Mouse (Mus musculus): ENCODE measurements around the gene Urod. TPM values are rescaled to one million over a fixed set of nuclear protein-coding genes. Genes with fewer than 3 reads are reported as not detected.

The Urod gene
- polyA plus RNA-seq, 1 experiment from 2014 or later: 93.0 TPM

- Histone ChIP-seq H3K4me1 (no peaks in the 10 kb centered on the region), H3K9ac (no peak overlapping the region), H3K36me3 (no peaks in the 10 kb centered on the region), H3K27ac (no peak overlapping the region), H3K27me3 (replicated peaks) (no peaks in the 10 kb centered on the region), H3K4me3 (no peak overlapping the region), H3K4me2 (replicated peaks) (no peak overlapping the region), H3K9me3 (no peaks in the 10 kb centered on the region)
- ATAC-seq (ENCODE audit: low FRiP score, low read depth): no peak
- 86% methylated on average over 5 of the region's 5 CpGs for WGBS
These were observed 16.0 kb upstream of the Urod start for GRCm38 (mm10) chr4:117010231-117010630.

GRCm38 (mm10) chr4:117007058-117007457 lies 12.8 kb upstream of the Urod start:
- 77% methylated on average over 3 of the region's 3 CpGs for WGBS

GRCm38 (mm10) chr4:117005611-117006400 lies 11.6 kb upstream of the Urod start:
- WGBS: 81% methylated on average over 7 of the region's 7 CpGs
- ATAC-seq (ENCODE audit: low FRiP score, low read depth): no peak
- Histone ChIP-seq H3K9me3 (no peaks in the 10 kb centered on the region), H3K36me3 (peaks cover 34% of the 10 kb centered on the region), H3K4me3 (no peak overlapping the region), H3K9ac (no peak overlapping the region), H3K27me3 (replicated peaks) (no peaks in the 10 kb centered on the region), H3K27ac (no peak overlapping the region), H3K4me1 (no peaks in the 10 kb centered on the region), H3K4me2 (replicated peaks) (no peak overlapping the region)

More at GRCm38 (mm10) chr4:117007058-117007457, 12.8 kb upstream of the Urod start:
- Histone ChIP-seq H3K4me2 (replicated peaks) (no peak overlapping the region), H3K9ac (no peak overlapping the region), H3K4me3 (no peak overlapping the region), H3K36me3 (peaks cover 24% of the 10 kb centered on the region), H3K27ac (no peak overlapping the region), H3K4me1 (no peaks in the 10 kb centered on the region), H3K9me3 (no peaks in the 10 kb centered on the region), H3K27me3 (replicated peaks) (no peaks in the 10 kb centered on the region)
- no peak for ATAC-seq (ENCODE audit: low FRiP score, low read depth)

- no peak overlapping the region for H3K4me2 ChIP-seq (replicated peaks)
- peaks cover 46% of the 10 kb centered on the region for H3K36me3 ChIP-seq
- WGBS: 82% methylated on average over 4 of the region's 4 CpGs
- H3K9ac ChIP-seq: no peak overlapping the region
- H3K27ac ChIP-seq: no peak overlapping the region
- no peaks in the 10 kb centered on the region for H3K4me1 ChIP-seq
- no peak overlapping the region for H3K4me3 ChIP-seq
- H3K27me3 ChIP-seq (replicated peaks): no peaks in the 10 kb centered on the region
- no peak for ATAC-seq (ENCODE audit: low FRiP score, low read depth)
- no peaks in the 10 kb centered on the region for H3K9me3 ChIP-seq
These were observed 10.4 kb upstream of the Urod start for GRCm38 (mm10) chr4:117004649-117005048.

GRCm38 (mm10) chr4:117002543-117003521 lies 8.6 kb upstream of the Urod start:
- Histone ChIP-seq H3K27ac (no peak overlapping the region), H3K27me3 (replicated peaks) (no peaks in the 10 kb centered on the region), H3K9ac (no peak overlapping the region), H3K9me3 (no peaks in the 10 kb centered on the region), H3K36me3 (peaks cover 56% of the 10 kb centered on the region), H3K4me2 (replicated peaks) (no peak overlapping the region), H3K4me3 (no peak overlapping the region), H3K4me1 (no peaks in the 10 kb centered on the region)
- WGBS: 54% methylated on average over 38 of the region's 38 CpGs
- ATAC-seq (ENCODE audit: low FRiP score, low read depth): 0 out of 2 replicates have a peak, but pooled peaks have one; percentile 33

- Histone ChIP-seq H3K27ac (no peak overlapping the region), H3K4me1 (no peaks in the 10 kb centered on the region), H3K9ac (no peak overlapping the region), H3K4me2 (replicated peaks) (no peak overlapping the region), H3K9me3 (no peaks in the 10 kb centered on the region), H3K36me3 (peaks cover 56% of the 10 kb centered on the region), H3K4me3 (no peak overlapping the region), H3K27me3 (replicated peaks) (no peaks in the 10 kb centered on the region)
- 91% methylated on average over 16 of the region's 16 CpGs for WGBS
- no peak for ATAC-seq (ENCODE audit: low FRiP score, low read depth)
These were observed 7.7 kb upstream of the Urod start for GRCm38 (mm10) chr4:117001957-117002356.

- 96% methylated on average over 17 of the region's 17 CpGs for WGBS
- Histone ChIP-seq H3K4me3 (no peak overlapping the region), H3K27ac (no peak overlapping the region), H3K9ac (no peak overlapping the region), H3K4me1 (peaks cover 11% of the 10 kb centered on the region), H3K9me3 (no peaks in the 10 kb centered on the region), H3K4me2 (replicated peaks) (no peak overlapping the region), H3K27me3 (replicated peaks) (no peaks in the 10 kb centered on the region), H3K36me3 (peaks cover 55% of the 10 kb centered on the region)
- ATAC-seq (ENCODE audit: low FRiP score, low read depth): no peak
These were observed 5.4 kb upstream of the Urod start for GRCm38 (mm10) chr4:116999513-117000154.

GRCm38 (mm10) chr4:116995798-116996135 lies 1.6 kb upstream of the Urod start:
- H3K4me2 ChIP-seq (replicated peaks): peak overlapping the region; percentile 98
- no peak overlapping the region for H3K27ac ChIP-seq
- WGBS: 1% methylated on average over 16 of the region's 16 CpGs
- peaks cover 22% of the 10 kb centered on the region for H3K36me3 ChIP-seq
- H3K4me3 ChIP-seq: peak overlapping the region; percentile 83
- peaks cover 18% of the 10 kb centered on the region for H3K4me1 ChIP-seq
- H3K9ac ChIP-seq: peak overlapping the region; percentile 87
- no peaks in the 10 kb centered on the region for H3K9me3 ChIP-seq
- ATAC-seq (ENCODE audit: low FRiP score, low read depth): peak; percentile 38
- no peaks in the 10 kb centered on the region for H3K27me3 ChIP-seq (replicated peaks)

- H3K4me2 ChIP-seq (replicated peaks): peak within 1 kb of the TSS; percentile 98
- ATAC-seq (ENCODE audit: low FRiP score, low read depth): peak; percentile 60
- WGBS: under 1% methylated on average over 58 of the region's 58 CpGs
- H3K9ac ChIP-seq: peak within 1 kb of the TSS; percentile 87
- H3K27ac ChIP-seq: peak within 1 kb of the TSS; percentile 77
- H3K9me3 ChIP-seq: no peaks in the 10 kb centered on the region
- no peaks in the 10 kb centered on the region for H3K27me3 ChIP-seq (replicated peaks)
- peak within 1 kb of the TSS; percentile 83 for H3K4me3 ChIP-seq
- peaks cover 18% of the 10 kb centered on the region for H3K4me1 ChIP-seq
- H3K36me3 ChIP-seq: peaks cover 19% of the 10 kb centered on the region
These were observed 1.1 kb upstream of the Urod start, which contains the start of gene Hectd3 for GRCm38 (mm10) chr4:116995131-116995797. Gene Hectd3, plus strand, starts transcription at chr4:116995317.

GRCm38 (mm10) chr4:116991366-116991765 lies 2.8 kb downstream of the Urod start:
- no peak for ATAC-seq (ENCODE audit: low FRiP score, low read depth)

GRCm38 (mm10) chr4:116989731-116990130 lies 4.5 kb downstream of the Urod start:
- Histone ChIP-seq H3K4me3 (no peak overlapping the region), H3K9ac (no peak overlapping the region), H3K36me3 (peaks cover 41% of the 10 kb centered on the region), H3K4me1 (peaks cover 7% of the 10 kb centered on the region), H3K27ac (no peak overlapping the region), H3K4me2 (replicated peaks) (no peak overlapping the region), H3K9me3 (no peaks in the 10 kb centered on the region), H3K27me3 (replicated peaks) (no peaks in the 10 kb centered on the region)
- no peak for ATAC-seq (ENCODE audit: low FRiP score, low read depth)
- WGBS: 64% methylated on average over 6 of the region's 6 CpGs

More at GRCm38 (mm10) chr4:116991366-116991765, 2.8 kb downstream of the Urod start:
- peaks cover 16% of the 10 kb centered on the region for H3K4me1 ChIP-seq
- no peak overlapping the region for H3K9ac ChIP-seq
- H3K4me2 ChIP-seq (replicated peaks): no peak overlapping the region
- 19% methylated on average over 7 of the region's 7 CpGs for WGBS
- no peaks in the 10 kb centered on the region for H3K9me3 ChIP-seq
- H3K27me3 ChIP-seq (replicated peaks): no peaks in the 10 kb centered on the region
- H3K27ac ChIP-seq: no peak overlapping the region
- H3K36me3 ChIP-seq: peaks cover 32% of the 10 kb centered on the region
- no peak overlapping the region for H3K4me3 ChIP-seq

Data from neural tube, embryonic 12.5 days (tissue).